Mouse (Mus musculus): Measurements from ENCODE around the gene Bcdin3d.

DNA sequence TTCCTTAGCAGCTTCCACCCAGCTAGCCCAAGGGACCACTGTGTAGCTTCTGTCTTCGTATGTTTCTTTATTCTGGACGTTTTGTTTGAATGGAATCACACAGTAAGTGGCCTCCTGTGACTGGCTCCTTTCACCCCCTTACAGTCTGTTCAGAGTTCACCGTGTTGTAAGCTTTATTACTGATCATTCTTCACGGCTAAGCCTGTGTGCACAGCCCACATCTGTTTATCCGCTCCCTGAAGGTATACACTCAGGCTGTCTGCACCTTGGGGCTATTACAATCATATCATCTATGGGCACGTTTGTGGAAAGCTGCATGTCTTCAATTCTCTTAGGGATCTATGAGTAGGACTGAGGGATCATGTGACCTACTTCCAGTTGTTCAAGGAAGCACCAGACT, 29.0 kb downstream of the Bcdin3d start:
- TF ChIP-seq CTCF (IDR thresholded peaks at IDR 0.05; ENCODE audit: insufficient read depth, low read depth, low read length) = no peak
- no peak for TF ChIP-seq POLR2A (IDR thresholded peaks at IDR 0.05; ENCODE audit: insufficient read depth, low read depth, low read length)
